Mouse (Mus musculus): Measurements from ENCODE around the gene Rnf145.

Gene Rnf145

GRCm38 (mm10) chr11:44537403-44537802 lies 18.6 kb downstream of the Rnf145 start:
- no peak for DNase-seq (ENCODE audit: low read depth)

DNA sequence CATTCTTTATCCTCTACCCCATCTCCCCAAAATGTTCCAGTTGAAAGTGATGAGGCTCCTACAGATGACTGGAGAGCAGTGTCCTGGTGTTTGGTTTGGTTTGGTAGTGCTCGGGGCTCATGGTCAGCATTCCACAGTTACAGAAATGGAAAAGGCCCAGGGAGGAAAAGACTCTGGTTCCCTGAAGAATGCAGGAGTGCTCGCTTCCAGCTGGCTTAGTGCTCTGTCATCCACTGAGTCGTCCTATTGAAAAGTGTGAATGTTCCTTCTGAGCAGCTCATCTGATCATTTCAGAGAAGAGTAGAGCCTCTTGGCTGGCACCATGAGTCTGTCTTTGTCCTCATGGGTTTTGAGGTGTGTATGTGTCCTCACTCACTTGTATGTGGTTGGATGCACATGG lies 19.3 kb downstream of the Rnf145 start:
- no peak for DNase-seq (ENCODE audit: low read depth)

DNA sequence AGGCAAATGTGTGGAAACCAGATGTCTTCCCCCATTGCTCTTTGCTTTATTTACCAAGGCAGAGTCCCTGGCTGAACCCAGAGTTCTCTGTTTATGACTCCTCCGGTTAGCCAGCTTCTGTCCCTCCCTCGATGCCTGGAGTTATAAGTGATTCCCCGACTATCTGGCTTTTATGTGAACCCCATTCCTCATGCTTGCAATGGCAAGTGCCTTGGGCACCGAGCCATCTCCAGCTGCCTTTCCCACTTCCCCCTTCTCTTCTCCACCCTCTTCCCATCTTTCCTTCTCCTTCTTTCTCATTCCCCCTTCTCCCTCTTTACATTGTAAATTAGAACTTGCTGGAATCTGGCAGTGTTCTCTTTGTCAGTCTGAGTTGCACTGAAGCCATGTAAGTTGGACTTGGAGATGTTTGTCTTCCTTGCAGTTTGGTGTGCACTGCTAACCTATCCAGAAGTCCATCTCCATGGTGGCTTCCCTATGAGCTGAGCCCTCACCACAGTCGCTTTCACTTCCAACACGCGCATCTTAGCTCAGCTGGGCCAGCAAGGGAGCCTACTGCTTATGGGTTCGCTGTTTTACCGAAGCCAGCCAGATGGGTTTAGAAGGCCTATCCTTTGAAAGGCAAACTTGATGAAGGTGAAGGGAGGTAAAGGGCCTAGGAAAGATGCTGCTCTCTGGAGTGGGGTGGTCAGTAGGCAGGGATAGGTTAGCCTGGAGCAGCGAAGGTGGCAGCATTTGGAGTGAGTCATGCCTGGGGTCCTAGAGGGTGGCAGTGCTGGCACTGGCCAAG lies 19.9 kb downstream of the Rnf145 start:
- peak; percentile 50 for DNase-seq (ENCODE audit: low read depth)

- DNase-seq (ENCODE audit: low read depth) = peak; percentile 53
Measured at GRCm38 (mm10) chr11:44539291-44539930, 20.6 kb downstream of the Rnf145 start.

DNA sequence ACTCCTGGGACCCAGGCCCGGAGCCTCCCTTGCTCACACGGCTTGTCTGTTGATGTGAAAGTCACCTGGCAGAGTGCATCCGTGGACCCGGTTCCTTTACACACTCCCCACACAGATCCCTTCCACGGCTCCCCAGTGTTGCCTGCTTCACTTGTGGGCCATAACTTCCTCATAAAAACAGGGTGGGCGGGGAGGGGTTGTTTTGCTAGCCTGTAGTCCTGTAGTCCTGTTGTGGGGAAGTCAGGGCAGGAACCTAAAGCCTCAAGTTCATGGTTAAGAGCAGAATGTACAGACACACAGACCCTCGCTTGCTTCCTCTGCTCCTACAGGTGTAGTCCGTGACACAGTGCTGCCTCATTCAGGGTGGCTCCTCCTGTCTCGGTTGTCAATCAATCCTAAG lies 21.5 kb downstream of the Rnf145 start:
- DNase-seq (ENCODE audit: low read depth) = peak; percentile 42

DNA sequence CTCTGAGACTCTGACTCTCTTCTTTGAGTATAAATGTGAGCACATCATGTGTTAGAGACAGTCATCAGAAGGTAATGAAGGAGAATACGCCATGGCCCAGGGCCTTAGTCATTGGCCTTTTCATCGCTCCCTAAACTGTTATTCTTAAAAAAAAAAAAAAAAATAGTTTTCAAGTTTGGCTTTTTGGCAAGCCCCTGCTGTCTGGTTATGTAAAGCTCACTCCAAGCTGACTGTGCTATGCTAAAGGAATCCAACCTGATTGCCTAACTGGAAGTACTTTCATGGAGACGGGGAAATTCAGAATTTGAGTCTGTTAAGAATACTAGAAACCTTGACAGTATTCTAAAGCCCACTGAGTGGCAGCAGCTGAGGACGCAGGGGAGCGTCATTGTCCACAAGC lies 22.5 kb downstream of the Rnf145 start:
- DNase-seq (ENCODE audit: low read depth) = no peak

GRCm38 (mm10) chr11:44541813-44542212 lies 23.0 kb downstream of the Rnf145 start:
- no peak for DNase-seq (ENCODE audit: low read depth)

DNA sequence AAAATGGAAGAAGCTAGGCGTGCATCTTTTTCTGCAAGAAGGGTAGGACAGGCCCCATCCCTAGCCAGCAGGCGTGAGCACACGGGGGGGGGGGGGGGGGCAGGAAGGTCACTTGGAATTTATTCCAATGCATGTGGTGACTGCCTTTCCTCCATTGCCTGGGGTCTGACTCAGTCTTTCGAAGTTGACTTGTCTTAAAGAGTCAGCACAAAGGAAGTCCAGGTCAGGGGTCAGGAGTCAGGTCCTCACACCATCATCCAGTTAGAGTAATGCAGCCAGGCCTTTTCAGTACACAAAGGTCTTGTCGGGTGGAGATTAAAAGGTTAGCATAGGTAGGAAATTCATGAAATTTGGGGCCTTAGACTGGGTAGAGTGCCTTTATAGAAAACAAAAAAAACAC lies 24.8 kb downstream of the Rnf145 start:
- DNase-seq (ENCODE audit: low read depth) = no peak

- peak; percentile 71 for DNase-seq (ENCODE audit: low read depth)
Measured at GRCm38 (mm10) chr11:44543996-44544395, 25.2 kb downstream of the Rnf145 start.

DNA sequence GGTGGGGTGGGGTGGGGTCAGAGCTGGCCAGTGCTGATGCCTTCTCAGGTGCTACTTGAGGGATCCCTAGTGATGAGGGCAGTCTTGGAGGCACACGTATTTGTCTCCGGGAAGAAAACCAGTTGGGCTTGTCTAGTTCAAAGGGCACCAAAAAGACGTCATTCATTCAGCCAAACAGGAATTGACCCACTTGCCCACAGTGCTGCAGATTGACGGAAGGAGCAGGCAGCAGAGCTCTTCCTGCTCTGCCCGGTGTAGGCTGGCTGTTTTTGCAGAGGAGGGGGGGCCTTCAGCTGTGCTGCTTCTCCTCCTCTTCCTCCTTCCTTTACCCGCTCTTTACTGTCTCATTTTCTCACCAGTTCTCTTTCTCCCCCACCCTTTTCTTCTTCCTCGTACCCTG lies 26.4 kb downstream of the Rnf145 start:
- peak; percentile 81 for DNase-seq (ENCODE audit: low read depth)

GRCm38 (mm10) chr11:44546250-44546649 lies 27.5 kb downstream of the Rnf145 start:
- peak; percentile 56 for DNase-seq (ENCODE audit: low read depth)

DNA sequence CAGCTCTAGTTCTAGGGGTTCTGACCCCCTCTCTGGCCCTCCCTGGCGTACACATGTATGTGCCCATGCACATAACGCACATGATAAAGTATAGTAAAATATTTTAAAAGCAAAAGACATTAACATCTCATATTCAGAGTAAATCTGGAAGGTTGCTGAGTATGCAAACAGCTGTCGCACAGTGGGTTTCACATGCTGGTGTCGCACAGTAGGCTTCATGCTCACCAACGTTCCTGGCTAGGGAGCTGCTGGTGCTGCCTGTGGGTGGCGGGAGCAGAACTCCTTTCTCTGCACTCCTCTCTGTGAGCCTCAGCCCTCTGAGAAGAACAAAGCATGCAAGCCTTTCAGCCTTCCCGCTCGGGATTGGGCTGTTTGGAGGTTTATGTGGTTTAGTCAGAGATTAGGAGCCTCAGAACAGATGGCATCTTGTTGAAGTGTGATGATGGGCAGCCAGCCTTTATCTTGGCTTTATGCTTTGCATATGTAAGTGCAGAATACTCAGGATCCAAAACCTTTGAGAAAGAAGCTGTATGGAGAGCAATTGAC lies 29.0 kb downstream of the Rnf145 start:
- no peak for DNase-seq (ENCODE audit: low read depth)

- DNase-seq (ENCODE audit: low read depth) = no peak
Measured at GRCm38 (mm10) chr11:44548816-44549215, 30.1 kb downstream of the Rnf145 start.

DNA sequence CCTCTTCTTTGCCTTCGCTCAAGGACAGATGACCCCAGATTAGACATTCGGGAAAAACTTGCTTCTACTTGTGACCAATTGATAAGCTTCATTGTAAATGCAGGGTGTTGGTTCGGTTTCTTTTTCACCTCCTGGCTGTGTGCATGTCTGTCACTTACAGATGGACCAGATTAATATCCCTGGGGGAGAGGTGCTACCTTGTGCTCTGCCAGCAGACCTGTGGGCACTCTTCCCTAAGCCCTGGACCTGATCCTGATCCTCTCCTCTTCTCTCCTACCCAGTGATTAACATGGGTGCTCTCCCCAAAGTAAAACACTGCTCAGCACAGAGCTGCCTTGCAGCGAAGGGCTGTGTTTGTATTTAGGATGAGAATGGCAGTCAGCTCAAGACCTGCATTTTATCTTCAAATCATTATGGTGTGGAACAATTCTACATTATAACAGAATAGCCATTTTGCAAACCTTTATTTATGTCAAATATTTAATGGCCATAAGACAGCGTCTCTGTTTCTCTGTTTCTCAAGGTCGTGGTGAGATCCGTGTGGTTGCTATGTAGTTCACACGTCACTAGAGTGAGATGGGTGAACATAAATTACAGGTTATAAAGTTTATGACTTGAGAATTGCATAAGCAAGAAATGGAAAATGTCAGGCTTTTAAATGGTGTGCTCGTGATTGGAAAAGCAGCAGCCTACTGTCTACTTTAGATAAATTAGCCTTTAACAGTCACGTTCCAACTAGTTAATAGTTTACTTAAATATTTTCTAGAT lies 30.9 kb downstream of the Rnf145 start:
- DNase-seq (ENCODE audit: low read depth) = no peak

GRCm38 (mm10) chr11:44550996-44551395 lies 32.2 kb downstream of the Rnf145 start:
- DNase-seq (ENCODE audit: low read depth) = no peak

GRCm38 (mm10) chr11:44554339-44554738 lies 35.6 kb downstream of the Rnf145 start:
- no peak for DNase-seq (ENCODE audit: low read depth)

GRCm38 (mm10) chr11:44558521-44558920 lies 39.8 kb downstream of the Rnf145 start:
- no peak for DNase-seq (ENCODE audit: low read depth)

DNA sequence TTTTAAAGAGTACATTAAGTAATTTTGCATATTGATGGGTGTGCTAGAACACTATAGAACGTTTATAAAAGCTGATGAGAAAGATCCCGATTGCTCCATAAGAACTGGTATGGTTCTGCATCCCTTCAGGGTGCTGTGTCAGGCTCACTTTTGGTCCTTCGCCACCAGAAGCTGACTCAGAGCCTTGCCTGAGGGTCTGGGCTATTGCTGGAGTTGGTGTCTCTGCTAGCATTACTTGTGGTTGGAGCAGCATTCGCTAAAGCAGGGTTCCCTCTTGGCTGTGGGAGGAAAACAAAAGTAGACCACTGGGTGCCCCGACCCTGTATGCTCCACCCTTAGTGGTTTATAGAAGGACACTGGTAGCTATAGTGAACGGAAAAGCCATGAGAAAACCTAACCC lies 40.7 kb downstream of the Rnf145 start:
- no peak for DNase-seq (ENCODE audit: low read depth)

- DNase-seq (ENCODE audit: low read depth) = no peak
Measured at GRCm38 (mm10) chr11:44560396-44560795, 41.6 kb downstream of the Rnf145 start.

- DNase-seq (ENCODE audit: low read depth) = no peak
Measured at GRCm38 (mm10) chr11:44561476-44562015, 42.8 kb downstream of the Rnf145 start.

- no peak for DNase-seq (ENCODE audit: low read depth)
Measured at GRCm38 (mm10) chr11:44562389-44563135, 43.8 kb downstream of the Rnf145 start.

All from induced T-regulatory cell, adult 2 months (primary cell).